Mouse (Mus musculus) heart, postnatal 0 days (tissue): Measurements from ENCODE around the gene Ikzf3.

Source experiments
- CTCF ChIP-seq: IDR thresholded peaks from 2 replicates; pipeline ENCODE4 v1.5.1; 2016; ENCODE audit warnings: antibody characterized with exemption, control low read depth, low read depth
- EP300 ChIP-seq: IDR thresholded peaks from 2 replicates; pipeline ENCODE4 v1.6.1; 2016; ENCODE audit warnings: antibody characterized with exemption, low read depth

- TF ChIP-seq EP300 (no peak), CTCF (no peak)
These were observed 113.9 kb downstream of the Ikzf3 start for GRCm38 (mm10) chr11:98431743-98432502.
